Mouse (Mus musculus): ENCODE results near the gene Ing5. TPM values are rescaled to one million over a fixed set of nuclear protein-coding genes. Genes with fewer than 3 reads are reported as not detected.
"Not testable (repeated sequence)": the region's sequence is repeated elsewhere in the genome, so short reads cannot be mapped to it uniquely, and the experiment has no call there.

Ing5 gene
- polyA plus RNA-seq (2012; rRNA removed), result 8.6 and 8.9 TPM in 2 replicates

DNA sequence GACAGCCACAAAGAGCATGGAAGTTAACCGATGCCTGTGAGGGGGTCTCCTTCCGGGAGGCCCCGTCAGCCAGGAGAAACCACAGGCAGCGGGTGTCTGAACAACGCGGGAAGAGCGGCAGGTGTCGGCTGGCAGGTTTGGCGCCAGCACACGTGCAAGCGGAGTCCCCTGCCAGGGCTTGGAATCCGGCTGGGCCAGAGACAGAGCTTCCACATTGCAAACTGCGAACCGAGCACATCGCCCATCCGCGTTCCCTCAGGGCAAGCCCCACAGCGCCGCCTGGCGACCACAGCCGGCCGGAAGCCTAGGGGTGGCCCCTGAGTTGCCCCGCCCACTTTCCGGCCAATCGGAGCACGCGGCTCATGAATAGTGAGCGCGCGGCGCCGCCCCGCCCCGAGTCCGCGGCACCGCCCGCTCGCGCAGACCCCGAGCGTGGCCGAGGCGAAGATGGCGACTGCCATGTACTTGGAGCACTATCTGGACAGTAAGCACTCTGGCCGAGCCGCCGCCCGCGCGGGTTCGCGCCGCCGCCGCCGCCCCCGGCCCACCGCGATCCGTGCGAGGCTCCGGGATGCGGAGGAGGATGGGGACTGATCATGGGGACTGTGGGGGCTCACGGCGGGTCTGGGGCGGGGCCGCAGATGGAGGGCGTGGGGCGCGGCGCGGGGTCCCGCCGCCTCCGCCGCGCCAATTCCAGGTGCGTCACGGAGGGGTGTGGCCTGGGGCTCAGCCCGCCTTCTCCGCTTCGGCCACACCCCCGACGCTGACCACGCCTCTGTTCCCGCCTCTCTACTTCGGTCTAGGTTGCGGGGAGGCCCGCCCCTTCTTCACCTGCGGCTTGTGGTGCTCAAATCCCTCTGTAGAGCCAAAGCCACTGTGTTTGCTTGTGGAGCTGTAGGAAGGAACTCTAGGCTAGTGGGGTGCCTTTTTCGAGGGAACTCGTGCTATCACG lies at the start of gene Ing5:
TSS of gene Ing5 (plus strand) at position 410 of the 952 bp plus-strand sequence.
- Histone ChIP-seq H3K4me1 (ENCODE audit: control insufficient read depth, insufficient read depth, low read length) (no peaks in the 10 kb centered on the region), H3K27ac (ENCODE audit: insufficient read depth, low read length) (0 out of 2 replicates have a peak within 1 kb of the TSS, but pooled peaks have one; percentile 41), H3K4me3 (ENCODE audit: insufficient read depth, low read length) (peak within 1 kb of the TSS; percentile 50)
- TF ChIP-seq CTCF (IDR thresholded peaks at IDR 0.05; ENCODE audit: extremely low read depth, insufficient read depth, low read length) (peak; percentile 84), POLR2A (IDR thresholded peaks at IDR 0.05; ENCODE audit: extremely low read depth, insufficient read depth, low read length) (peak; percentile 56; the same call in 1 of the 2 replicates)

DNA sequence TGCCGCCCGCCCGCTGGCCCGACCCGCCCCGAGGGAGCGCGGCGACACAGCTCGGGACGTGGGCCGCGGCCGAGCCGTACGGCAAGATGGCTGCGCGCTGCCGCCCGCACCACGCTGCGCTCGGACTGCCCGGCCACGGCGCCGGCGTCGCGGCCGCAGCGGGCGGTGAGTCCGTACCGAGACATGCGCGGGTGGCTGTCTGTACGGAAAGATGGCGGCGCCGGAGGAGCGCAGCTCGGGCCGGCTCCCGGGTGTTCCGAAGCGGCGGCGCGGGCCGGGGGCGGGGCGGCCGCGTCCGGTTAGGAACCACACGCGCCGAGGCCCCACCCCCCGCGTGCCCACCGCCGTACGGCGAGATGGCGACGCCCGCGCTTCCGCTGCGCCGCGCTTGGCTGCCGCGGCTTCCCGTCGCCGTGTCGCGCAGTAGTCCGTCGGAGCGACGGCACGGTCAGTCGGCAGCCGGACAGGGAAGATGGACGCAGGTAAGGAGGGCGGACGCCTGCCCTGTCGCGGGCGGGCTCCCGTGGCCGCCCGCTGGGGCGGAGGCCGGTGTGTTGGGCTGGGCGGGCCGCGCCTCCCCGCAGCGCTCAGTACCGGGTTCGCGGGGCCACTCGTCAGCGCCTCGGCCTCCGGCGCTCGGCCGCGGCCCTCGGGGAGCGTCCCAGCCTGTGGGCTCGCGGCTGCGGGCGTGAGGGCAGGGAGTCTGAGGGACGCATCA lies 49.0 kb upstream of the Ing5 start, which contains the start of gene Thap4:
TSS of gene Thap4 (minus strand) at position 292 of the 718 bp plus-strand sequence.
- peak within 1 kb of the TSS; percentile 51; the same call in 1 of the 2 replicates for H3K27ac ChIP-seq (ENCODE audit: insufficient read depth, low read length)
- TF ChIP-seq CTCF (IDR thresholded peaks at IDR 0.05; ENCODE audit: extremely low read depth, insufficient read depth, low read length) (no peak), POLR2A (IDR thresholded peaks at IDR 0.05; ENCODE audit: extremely low read depth, insufficient read depth, low read length) (peak; percentile 46; the same call in 1 of the 2 replicates)
- H3K4me1 ChIP-seq (ENCODE audit: control insufficient read depth, insufficient read depth, low read length), result peaks cover 2% of the 10 kb centered on the region
- H3K4me3 ChIP-seq (ENCODE audit: insufficient read depth, low read length), result peak within 1 kb of the TSS; percentile 95

DNA sequence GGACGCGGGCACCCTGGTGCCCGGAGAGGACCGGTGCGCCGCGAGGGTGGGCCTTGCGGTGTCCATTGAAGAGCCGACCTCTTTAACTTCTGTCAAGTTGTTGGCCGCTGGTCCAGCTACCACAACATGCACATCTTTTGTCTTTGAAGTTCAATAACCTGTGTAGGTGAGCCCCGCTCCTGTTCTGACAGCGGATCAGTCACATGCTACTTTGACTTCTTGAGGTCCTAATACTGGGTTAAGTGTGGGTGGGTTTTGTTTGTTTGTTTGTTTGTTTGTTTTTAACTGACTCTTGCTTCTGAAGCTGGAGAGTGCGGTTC lies 48.5 kb upstream of the Ing5 start:
- peak overlapping the region; percentile 51; the same call in 1 of the 2 replicates for H3K27ac ChIP-seq (ENCODE audit: insufficient read depth, low read length)
- peak overlapping the region; percentile 95 for H3K4me3 ChIP-seq (ENCODE audit: insufficient read depth, low read length)
- H3K4me1 ChIP-seq (ENCODE audit: control insufficient read depth, insufficient read depth, low read length), result peaks cover 2% of the 10 kb centered on the region

DNA sequence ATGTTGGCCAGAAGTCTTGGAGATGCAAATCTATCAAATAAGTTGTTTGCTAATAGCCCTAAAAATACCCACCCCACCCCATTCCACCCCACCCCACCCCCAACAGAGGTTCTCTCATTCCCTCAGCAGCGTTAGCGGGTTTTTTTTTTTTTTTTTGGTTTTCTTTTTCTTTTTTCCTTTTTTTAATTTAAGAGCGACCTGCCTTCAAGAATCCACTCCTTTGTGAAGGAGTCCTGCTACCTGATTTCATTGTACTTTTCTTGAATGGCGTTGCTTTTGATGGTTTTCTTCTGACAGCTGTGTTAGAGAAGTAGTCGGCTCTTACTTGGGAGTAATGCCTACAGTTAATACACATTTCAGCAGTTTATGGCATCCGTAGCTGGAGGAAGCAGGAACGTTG lies 48.1 kb upstream of the Ing5 start:
- no peak overlapping the region for H3K27ac ChIP-seq (ENCODE audit: insufficient read depth, low read length)
- TF ChIP-seq CTCF (IDR thresholded peaks at IDR 0.05; ENCODE audit: extremely low read depth, insufficient read depth, low read length) (no peak), POLR2A (IDR thresholded peaks at IDR 0.05; ENCODE audit: extremely low read depth, insufficient read depth, low read length) (no peak)
- H3K4me1 ChIP-seq (ENCODE audit: control insufficient read depth, insufficient read depth, low read length), result peaks cover 2% of the 10 kb centered on the region
- H3K4me3 ChIP-seq (ENCODE audit: insufficient read depth, low read length), result peak overlapping the region; percentile 95

More for the DNA sequence above, 48.5 kb upstream of the Ing5 start:
- TF ChIP-seq POLR2A (IDR thresholded peaks at IDR 0.05; ENCODE audit: extremely low read depth, insufficient read depth, low read length) (no peak), CTCF (IDR thresholded peaks at IDR 0.05; ENCODE audit: extremely low read depth, insufficient read depth, low read length) (no peak)

DNA sequence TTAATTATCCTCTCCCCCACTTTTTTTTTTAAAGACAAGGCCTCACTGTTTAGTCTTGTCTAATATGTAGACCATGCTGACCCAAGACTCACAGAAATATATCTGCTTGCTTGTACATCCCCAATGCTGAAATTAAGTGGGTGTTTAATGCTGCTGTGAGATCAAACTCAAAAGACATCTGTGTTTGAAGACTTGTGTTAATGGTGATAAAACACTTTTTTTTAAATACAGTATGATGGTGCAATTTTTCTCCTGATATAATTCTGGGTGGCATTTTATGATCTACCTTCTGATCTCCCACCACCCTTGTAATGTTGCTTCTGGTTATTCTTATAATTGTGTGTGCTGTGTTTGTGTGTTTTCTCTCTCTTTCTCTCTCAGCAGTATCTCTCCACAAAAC lies 47.6 kb upstream of the Ing5 start:
- H3K4me1 ChIP-seq (ENCODE audit: control insufficient read depth, insufficient read depth, low read length), result peaks cover 2% of the 10 kb centered on the region
- H3K4me3 ChIP-seq (ENCODE audit: insufficient read depth, low read length), result 0 out of 2 replicates have a peak overlapping the region, but pooled peaks have one; percentile 95
- TF ChIP-seq POLR2A (IDR thresholded peaks at IDR 0.05; ENCODE audit: extremely low read depth, insufficient read depth, low read length) (no peak), CTCF (IDR thresholded peaks at IDR 0.05; ENCODE audit: extremely low read depth, insufficient read depth, low read length) (no peak)
- H3K27ac ChIP-seq (ENCODE audit: insufficient read depth, low read length), result no peak overlapping the region

DNA sequence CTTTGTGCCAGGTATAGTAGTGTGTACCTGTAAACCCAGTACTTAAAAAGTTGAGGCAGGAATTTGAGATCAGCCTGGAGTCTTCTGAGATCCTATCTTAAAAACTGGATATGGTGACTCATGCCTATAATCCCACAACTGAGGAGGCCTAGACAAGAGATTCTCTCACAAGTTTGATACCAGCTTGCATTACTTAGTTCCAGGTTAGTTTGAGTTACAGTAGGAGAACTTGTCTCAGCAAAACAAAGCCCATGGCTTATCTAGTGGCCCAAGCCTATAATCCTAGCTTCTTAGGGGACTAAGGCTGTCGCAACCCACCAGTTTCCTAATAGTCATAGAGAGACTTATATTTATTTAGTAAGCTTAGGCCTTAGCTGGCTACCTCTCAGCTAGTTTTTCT lies 43.7 kb upstream of the Ing5 start:
- peaks cover 2% of the 10 kb centered on the region; the same call in 1 of the 2 replicates for H3K4me1 ChIP-seq (ENCODE audit: control insufficient read depth, insufficient read depth, low read length)
- H3K27ac ChIP-seq (ENCODE audit: insufficient read depth, low read length), result no peak overlapping the region
- H3K4me3 ChIP-seq (ENCODE audit: insufficient read depth, low read length), result no peak overlapping the region
- TF ChIP-seq CTCF (IDR thresholded peaks at IDR 0.05; ENCODE audit: extremely low read depth, insufficient read depth, low read length) (no peak), POLR2A (IDR thresholded peaks at IDR 0.05; ENCODE audit: extremely low read depth, insufficient read depth, low read length) (no peak)

DNA sequence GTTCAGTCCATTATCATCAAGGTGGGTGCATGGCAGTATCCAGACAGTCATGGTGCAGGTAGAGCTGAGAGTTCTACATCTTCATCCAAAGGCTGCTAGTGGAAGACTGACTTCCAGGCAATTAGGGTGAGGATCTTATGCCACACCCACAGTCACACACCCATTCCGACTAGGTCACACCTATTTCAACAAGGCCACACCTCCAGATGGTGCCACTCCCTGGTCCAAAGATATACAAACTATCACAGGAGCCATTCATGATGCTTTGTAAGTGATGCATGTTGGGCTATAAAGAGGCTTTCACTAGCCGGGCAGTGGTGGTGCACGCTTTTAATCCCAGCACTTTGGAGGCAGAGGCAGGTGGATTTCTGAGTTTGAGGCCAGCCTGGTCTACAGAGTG lies 40.2 kb upstream of the Ing5 start:
- H3K4me1 ChIP-seq (ENCODE audit: control insufficient read depth, insufficient read depth, low read length); H3K4me3 ChIP-seq (ENCODE audit: insufficient read depth, low read length); H3K27ac ChIP-seq (ENCODE audit: insufficient read depth, low read length): not testable (repeated sequence)

DNA sequence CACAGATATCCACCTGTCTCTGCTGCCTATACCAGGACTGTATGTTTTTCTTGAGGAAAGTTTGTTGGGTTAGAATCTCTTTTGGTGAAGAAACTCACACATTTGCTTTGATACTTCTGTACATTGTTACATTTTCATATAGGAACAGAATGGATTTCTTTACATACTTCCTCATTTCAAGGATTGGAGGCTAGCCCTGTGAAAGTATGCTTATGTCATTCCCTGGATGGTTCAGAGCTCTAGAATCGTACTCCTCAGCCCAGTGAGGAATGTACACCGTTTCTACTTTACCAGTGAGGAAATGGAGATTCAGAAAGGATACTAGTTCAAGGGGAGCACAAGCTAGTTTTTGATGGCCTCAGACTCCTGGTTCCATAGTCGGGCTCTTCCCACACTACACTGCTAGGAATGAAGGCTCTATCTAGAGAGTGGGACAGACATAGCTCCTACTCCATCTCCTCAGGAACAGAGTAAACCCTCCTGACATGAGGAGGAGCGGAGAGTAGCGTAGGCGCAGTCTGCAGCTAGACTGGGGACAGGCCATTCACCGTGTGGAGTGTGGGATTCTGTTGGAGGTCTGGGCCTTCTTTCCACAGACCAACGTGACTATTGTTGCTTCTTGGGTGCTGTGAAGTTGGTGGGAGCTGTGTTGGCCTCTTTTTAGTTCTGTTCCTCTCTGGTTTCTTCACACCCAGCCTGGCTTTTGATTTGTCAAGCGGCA lies 38.7 kb upstream of the Ing5 start:
- no peaks in the 10 kb centered on the region for H3K4me1 ChIP-seq (ENCODE audit: control insufficient read depth, insufficient read depth, low read length)
- no peak for TF ChIP-seq POLR2A (IDR thresholded peaks at IDR 0.05; ENCODE audit: extremely low read depth, insufficient read depth, low read length)
- TF ChIP-seq CTCF (IDR thresholded peaks at IDR 0.05; ENCODE audit: extremely low read depth, insufficient read depth, low read length), result no peak
- no peak overlapping the region for H3K27ac ChIP-seq (ENCODE audit: insufficient read depth, low read length)
- no peak overlapping the region for H3K4me3 ChIP-seq (ENCODE audit: insufficient read depth, low read length)

DNA sequence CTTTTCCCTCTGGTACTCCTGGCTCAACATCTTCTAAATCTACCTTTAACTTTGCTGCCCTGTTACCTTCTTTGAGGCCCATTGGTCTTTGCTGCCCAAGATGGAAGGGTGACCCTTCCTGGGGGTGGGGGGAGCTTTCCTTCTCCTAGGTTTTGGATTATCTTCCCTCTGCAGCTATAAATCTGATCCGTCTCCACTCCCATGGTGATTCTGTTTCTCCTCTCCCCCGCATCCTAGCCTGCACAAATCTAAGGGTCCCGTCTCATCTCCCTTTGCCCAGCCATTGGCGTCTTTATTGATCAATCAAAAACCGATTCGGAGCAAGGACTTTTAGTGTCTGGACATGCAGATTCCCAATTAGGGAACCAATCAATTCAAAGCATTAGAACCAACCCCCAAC lies 36.2 kb upstream of the Ing5 start:
- no peak overlapping the region for H3K4me3 ChIP-seq (ENCODE audit: insufficient read depth, low read length)
- H3K27ac ChIP-seq (ENCODE audit: insufficient read depth, low read length), result no peak overlapping the region
- no peak for TF ChIP-seq CTCF (IDR thresholded peaks at IDR 0.05; ENCODE audit: extremely low read depth, insufficient read depth, low read length)
- TF ChIP-seq POLR2A (IDR thresholded peaks at IDR 0.05; ENCODE audit: extremely low read depth, insufficient read depth, low read length), result no peak
- H3K4me1 ChIP-seq (ENCODE audit: control insufficient read depth, insufficient read depth, low read length), result no peaks in the 10 kb centered on the region

Measured in cortical plate, adult 2 months (tissue).